Mouse (Mus musculus): ENCODE results near the gene Tgfbrap1.
"Not testable (repeated sequence)": the region's sequence is repeated elsewhere in the genome, so short reads cannot be mapped to it uniquely, and the experiment has no call there.

Gene Tgfbrap1

DNA sequence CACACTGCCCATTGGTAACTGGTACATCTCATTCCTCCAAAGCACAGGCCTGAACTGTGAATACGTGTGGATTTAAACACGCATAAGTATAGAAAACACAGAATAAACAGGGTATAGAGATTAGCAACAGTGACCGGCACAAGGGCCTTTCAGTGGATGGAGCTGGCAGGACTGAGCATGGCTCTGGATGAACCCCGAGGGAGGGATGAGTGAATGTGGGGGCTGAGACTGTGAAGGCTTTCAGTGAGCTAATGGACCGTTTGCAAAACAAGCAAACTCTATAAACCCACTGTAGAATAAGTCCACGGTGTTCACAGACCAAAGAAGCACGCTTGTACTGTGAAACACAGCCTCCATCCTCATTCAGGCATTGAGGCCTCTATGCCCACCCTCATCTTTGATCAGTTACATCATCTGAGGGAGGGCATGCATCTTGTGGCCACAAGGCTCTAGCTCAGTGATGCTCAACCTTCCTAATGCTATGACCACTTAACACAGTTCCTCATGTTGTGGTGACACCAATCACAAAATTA, 83.2 kb downstream of the Tgfbrap1 start:
- DNase-seq (ENCODE audit: low spot score in 2 of 2) = not testable (repeated sequence)

DNA sequence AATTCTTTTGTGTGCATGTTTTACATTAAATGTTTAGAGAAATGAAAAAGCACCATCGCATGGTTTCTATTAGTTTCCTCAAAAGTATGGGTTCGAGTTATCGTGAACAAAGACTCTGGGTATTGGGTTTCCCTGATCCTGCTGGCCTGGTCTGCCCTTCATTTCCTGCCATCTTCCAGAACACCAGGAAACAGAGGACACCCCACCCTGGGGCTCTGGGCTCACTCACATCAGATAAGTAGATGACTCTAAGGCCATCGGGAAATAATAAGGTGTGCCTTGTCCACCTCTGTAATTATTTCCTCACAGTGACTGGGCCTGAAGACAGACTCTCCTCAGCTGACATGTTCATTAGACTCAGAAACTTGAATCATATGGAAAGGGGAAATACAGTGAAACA, 88.0 kb downstream of the Tgfbrap1 start:
- DNase-seq (ENCODE audit: low spot score in 2 of 2) = no peak

DNA sequence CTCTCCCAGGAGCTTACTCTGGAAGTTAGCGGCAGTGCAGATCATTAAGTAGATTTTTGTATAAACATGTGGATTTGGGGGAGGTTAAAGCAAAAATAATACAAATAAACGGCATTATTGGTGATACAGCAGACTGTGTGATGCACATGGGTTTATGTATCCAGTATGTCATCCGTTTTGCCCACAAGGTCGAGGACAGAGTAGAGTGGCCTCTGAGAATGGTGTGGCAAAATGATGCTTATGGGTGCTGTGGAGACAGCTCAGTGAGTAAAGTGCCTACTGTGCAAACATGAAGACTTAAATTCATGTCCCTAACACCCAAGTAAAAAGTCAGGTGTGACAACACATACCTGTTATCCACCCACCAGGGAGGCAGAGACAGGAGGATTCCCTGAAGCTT, 91.9 kb downstream of the Tgfbrap1 start:
- DNase-seq (ENCODE audit: low spot score in 2 of 2) = no peak

DNA sequence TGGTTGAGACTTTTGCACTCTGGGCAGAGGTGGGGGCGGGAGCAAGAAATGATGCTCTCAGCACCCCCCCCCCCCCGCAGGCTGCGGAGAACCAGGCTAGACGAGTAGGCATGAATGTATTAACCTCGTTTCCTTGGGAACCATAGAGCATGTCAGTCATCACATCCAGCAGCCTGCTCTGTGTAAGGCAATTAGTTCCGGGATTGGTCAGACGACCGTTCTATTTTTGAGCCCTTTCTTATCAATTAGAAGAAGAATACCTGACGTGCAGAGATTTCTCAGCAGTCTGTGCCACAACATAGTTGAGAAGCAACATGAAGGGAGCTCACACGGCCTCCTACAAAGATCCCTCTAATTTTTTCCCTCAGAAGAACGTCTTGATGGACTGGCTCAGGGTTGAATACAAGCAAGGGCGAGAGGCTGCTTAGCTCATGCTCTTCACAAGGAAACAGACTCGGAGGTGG, 92.4 kb downstream of the Tgfbrap1 start:
- DNase-seq (ENCODE audit: low spot score in 2 of 2) = no peak

Data from natural killer cell, adult 2 months (primary cell).